Mouse (Mus musculus): Measurements from ENCODE around the gene Amacr. TPM values are rescaled to one million over a fixed set of nuclear protein-coding genes. Genes with fewer than 3 reads are reported as not detected.

Gene Amacr
- polyA plus RNA-seq, 1 experiment from 2014 or later: 8.5 TPM

DNA sequence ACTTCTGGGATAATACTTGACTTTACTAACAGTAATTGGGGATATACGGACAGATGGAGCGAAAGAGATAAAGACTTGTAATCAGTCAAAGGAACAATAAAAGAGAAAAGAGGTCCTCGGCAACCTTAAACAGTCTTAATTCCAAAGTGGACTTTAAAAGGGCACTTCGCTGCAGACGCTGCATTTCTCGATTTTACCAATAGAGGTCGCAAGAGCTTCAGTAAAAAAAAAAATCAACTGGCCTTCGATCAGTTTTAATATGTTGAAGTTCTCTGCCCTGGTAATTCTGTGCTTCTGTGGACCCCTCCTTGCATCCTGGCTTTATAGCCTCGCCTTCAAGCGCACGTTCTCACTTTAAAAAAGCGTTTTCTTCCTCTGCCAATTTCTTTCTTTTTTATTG is 56.9 kb downstream of the Amacr start:
- WGBS: 2% methylated on average over 12 of the region's 12 CpGs
- H3K4me2 ChIP-seq (ENCODE audit: low read length): no peak overlapping the region
- peaks cover 38% of the 10 kb centered on the region for H3K27me3 ChIP-seq (replicated peaks; ENCODE audit: control insufficient read depth, insufficient read depth, low read length)

DNA sequence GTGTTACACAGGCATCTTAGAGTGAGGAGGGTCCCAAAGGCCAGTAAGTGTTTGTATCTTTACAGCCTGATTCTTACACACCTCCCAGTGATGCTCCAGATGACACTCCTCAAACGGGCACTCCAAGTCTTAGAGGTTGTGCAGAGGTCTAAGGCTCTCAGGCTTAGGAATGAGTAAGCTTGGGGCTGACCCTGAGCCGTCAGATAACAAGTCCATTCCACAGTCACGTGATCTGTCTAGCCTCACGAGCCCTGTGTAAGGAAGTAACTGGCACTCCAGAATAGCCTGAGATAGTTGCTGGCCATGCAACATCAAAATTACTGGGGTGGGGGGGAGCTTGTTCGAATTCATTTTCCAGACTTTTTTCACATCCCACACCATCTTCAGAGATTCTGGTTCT is 58.5 kb downstream of the Amacr start:
- Histone ChIP-seq H3K4me3 (replicated peaks; ENCODE audit: low read length) (no peak overlapping the region), H3K9ac (replicated peaks; ENCODE audit: low read depth, low read length) (no peak overlapping the region), H3K36me3 (ENCODE audit: control insufficient read depth, insufficient read depth) (no peaks in the 10 kb centered on the region), H3K4me2 (ENCODE audit: low read length) (no peak overlapping the region), H3K4me1 (replicated peaks; ENCODE audit: control insufficient read depth, insufficient read depth, low read length) (peaks cover 16% of the 10 kb centered on the region), H3K9me3 (ENCODE audit: control insufficient read depth, low read length) (no peaks in the 10 kb centered on the region), H3K27me3 (replicated peaks; ENCODE audit: control insufficient read depth, insufficient read depth, low read length) (peaks cover 32% of the 10 kb centered on the region), H3K27ac (ENCODE audit: low read length) (no peak overlapping the region)
- 72% methylated on average over 5 of the region's 5 CpGs for WGBS
- ATAC-seq: no peak

More for the DNA sequence above, 56.9 kb downstream of the Amacr start:
- peaks cover 16% of the 10 kb centered on the region for H3K4me1 ChIP-seq (replicated peaks; ENCODE audit: control insufficient read depth, insufficient read depth, low read length)
- no peak overlapping the region for H3K27ac ChIP-seq (ENCODE audit: low read length)
- no peak overlapping the region for H3K4me3 ChIP-seq (replicated peaks; ENCODE audit: low read length)
- ATAC-seq: no peak
- no peaks in the 10 kb centered on the region for H3K9me3 ChIP-seq (ENCODE audit: control insufficient read depth, low read length)
- H3K36me3 ChIP-seq (ENCODE audit: control insufficient read depth, insufficient read depth): no peaks in the 10 kb centered on the region
- no peak overlapping the region for H3K9ac ChIP-seq (replicated peaks; ENCODE audit: low read depth, low read length)

- WGBS: 90% methylated on average over 2 of the region's 2 CpGs
- Histone ChIP-seq H3K4me3 (replicated peaks; ENCODE audit: low read length) (no peak overlapping the region), H3K9me3 (ENCODE audit: control insufficient read depth, low read length) (no peaks in the 10 kb centered on the region), H3K4me2 (ENCODE audit: low read length) (no peak overlapping the region), H3K4me1 (replicated peaks; ENCODE audit: control insufficient read depth, insufficient read depth, low read length) (peaks cover 13% of the 10 kb centered on the region), H3K36me3 (ENCODE audit: control insufficient read depth, insufficient read depth) (no peaks in the 10 kb centered on the region), H3K9ac (replicated peaks; ENCODE audit: low read depth, low read length) (no peak overlapping the region), H3K27me3 (replicated peaks; ENCODE audit: control insufficient read depth, insufficient read depth, low read length) (peaks cover 21% of the 10 kb centered on the region), H3K27ac (ENCODE audit: low read length) (no peak overlapping the region)
- no peak for ATAC-seq
These were observed 59.7 kb downstream of the Amacr start for GRCm38 (mm10) chr15:11041229-11041628.

- Histone ChIP-seq H3K4me2 (ENCODE audit: low read length) (no peak overlapping the region), H3K9ac (replicated peaks; ENCODE audit: low read depth, low read length) (no peak overlapping the region), H3K4me3 (replicated peaks; ENCODE audit: low read length) (no peak overlapping the region), H3K27me3 (replicated peaks; ENCODE audit: control insufficient read depth, insufficient read depth, low read length) (peaks cover 5% of the 10 kb centered on the region), H3K4me1 (replicated peaks; ENCODE audit: control insufficient read depth, insufficient read depth, low read length) (no peaks in the 10 kb centered on the region), H3K36me3 (ENCODE audit: control insufficient read depth, insufficient read depth) (no peaks in the 10 kb centered on the region), H3K27ac (ENCODE audit: low read length) (no peak overlapping the region), H3K9me3 (ENCODE audit: control insufficient read depth, low read length) (no peaks in the 10 kb centered on the region)
- ATAC-seq: no peak
- WGBS: 76% methylated on average over 5 of the region's 5 CpGs
These were observed 61.3 kb downstream of the Amacr start for GRCm38 (mm10) chr15:11042828-11043227.

Other genes with a start within 250 kb of the Amacr start
- gene C1qtnf3, start 29.4 kb upstream of the Amacr start, polyA plus RNA-seq (2015; fragmentation: Nextera tagmentation; extraction: Ambion mirVana): 0.18 and 1.8 TPM in 2 replicates
- gene Slc45a2, start 19.0 kb downstream of the Amacr start, polyA plus RNA-seq (2015; fragmentation: Nextera tagmentation; extraction: Ambion mirVana): 0.06 TPM in 1 of 2 replicates, not detected in the other
- 2.0 and 2.8 TPM in 2 replicates for gene Rxfp3, start 56.2 kb downstream of the Amacr start, polyA plus RNA-seq (2015; fragmentation: Nextera tagmentation; extraction: Ambion mirVana)
- gene Adamts12, start 83.0 kb downstream of the Amacr start, polyA plus RNA-seq (2015; fragmentation: Nextera tagmentation; extraction: Ambion mirVana): 0.84 and 1.1 TPM in 2 replicates

All from forebrain, embryonic 16.5 days (tissue).